Mouse (Mus musculus): ENCODE measurements around the gene Cnep1r1.

GRCm38 (mm10) chr8:88109241-88109640, 9.3 kb upstream of the Cnep1r1 start:
- TF ChIP-seq POLR2A (IDR thresholded peaks at IDR 0.05; ENCODE audit: borderline replicate concordance, control insufficient read depth, low read depth, low read length) = no peak
- TF ChIP-seq CTCF (IDR thresholded peaks at IDR 0.05; ENCODE audit: control insufficient read depth, insufficient read depth, low read length) = no peak

Measured in bone marrow, adult 2 months (tissue).